Mouse (Mus musculus) forebrain, embryonic 12.5 days (tissue): Measurements from ENCODE around the gene Nprl2. TPM values are rescaled to one million over a fixed set of nuclear protein-coding genes. Genes with fewer than 3 reads are reported as not detected.

ENCODE experiments used
- ATAC-seq: fragments of 200-750 bp; cut with Nextera tagmentation; 2 replicates; pipeline ENCODE4 v1.8.0; 2017; ENCODE audit warnings: moderate TSS enrichment; ENCODE audit not compliant: low FRiP score
- H3K27ac ChIP-seq: fragments of 300-500 bp; sonication (generic); 2 replicates; pipeline ENCODE4 v1.5.1; 2016; ENCODE audit warnings: mild to moderate bottlenecking
- H3K27me3 ChIP-seq: fragments of 300-500 bp; sonication (generic); 2 replicates; pipeline ENCODE4 v1.6.1; 2016; ENCODE audit warnings: mild to moderate bottlenecking
- H3K36me3 ChIP-seq: fragments of 300-500 bp; sonication (generic); replicated peaks from 2 replicates; pipeline ENCODE4 v1.6.1; 2016; ENCODE audit warnings: mild to moderate bottlenecking
- H3K4me1 ChIP-seq: fragments of 300-500 bp; sonication (generic); 2 replicates; pipeline ENCODE4 v1.6.1; 2016
- H3K4me2 ChIP-seq: fragments of 300-500 bp; sonication (generic); 2 replicates; pipeline ENCODE4 v1.6.1; 2016; ENCODE audit warnings: mild to moderate bottlenecking, moderate library complexity
- H3K4me3 ChIP-seq: fragments of 300-500 bp; sonication (generic); replicated peaks from 2 replicates; pipeline ENCODE4 v1.5.1; 2016; ENCODE audit warnings: mild to moderate bottlenecking
- H3K9ac ChIP-seq: fragments of 300-500 bp; sonication (generic); 2 replicates; pipeline ENCODE4 v1.6.1; 2016; ENCODE audit warnings: mild to moderate bottlenecking
- H3K9me3 ChIP-seq: fragments of 300-500 bp; sonication (generic); 2 replicates; pipeline ENCODE4 v1.6.1; 2016
- WGBS: fragments of 180-500 bp; shearing (Covaris S2); methylation state at CpG from one replicate; pipeline ENCODE4 v1.1.7; 2016; 5-methylcytosine and 5-hydroxymethylcytosine counted together
- polyA plus RNA-seq: library from polyadenylated mRNA; unstranded; fragments of >200 nt; fragmentation: Nextera tagmentation; extraction: Ambion mirVana; gene quantifications from 2 replicates; pipeline ENCODE4 v1.2.1, GENCODE M21; 2016

The Nprl2 gene
- 43.1 and 46.3 TPM in 2 replicates for polyA plus RNA-seq

GRCm38 (mm10) chr9:107541474-107542351 is at the start of gene Nprl2, which contains the start of gene Cyb561d2:
Gene Nprl2 (plus strand): TSS chr9:107542226.
Gene Cyb561d2 (minus strand): TSS chr9:107542193.
- Histone ChIP-seq H3K9ac (peak within 1 kb of the TSS; percentile 74), H3K27ac (peak within 1 kb of the TSS; percentile 31; the same call in 1 of the 2 replicates), H3K4me1 (peaks cover 41% of the 10 kb centered on the region), H3K27me3 (no peaks in the 10 kb centered on the region), H3K36me3 (peaks cover 49% of the 10 kb centered on the region), H3K4me2 (peak within 1 kb of the TSS; percentile 94), H3K9me3 (no peaks in the 10 kb centered on the region), H3K4me3 (peak within 1 kb of the TSS; percentile 65)
- 1% methylated on average over 46 of the region's 46 CpGs for WGBS
- peak; percentile 90 for ATAC-seq

GRCm38 (mm10) chr9:107493511-107493910 is 48.5 kb upstream of the Nprl2 start:
- Histone ChIP-seq H3K4me1 (peaks cover 22% of the 10 kb centered on the region), H3K9me3 (no peaks in the 10 kb centered on the region), H3K27me3 (0 out of 2 replicates have a peak, but pooled peaks cover 6% of the 10 kb centered on the region), H3K9ac (no peak overlapping the region), H3K4me3 (no peak overlapping the region), H3K27ac (no peak overlapping the region), H3K4me2 (no peak overlapping the region), H3K36me3 (peaks cover 3% of the 10 kb centered on the region; the same call in 1 of the 2 replicates)
- 56% methylated on average over 1 of the region's 1 CpGs for WGBS
- no peak for ATAC-seq

GRCm38 (mm10) chr9:107494238-107494637 is 47.8 kb upstream of the Nprl2 start:
- 0 out of 2 replicates have a peak, but pooled peaks cover 6% of the 10 kb centered on the region for H3K27me3 ChIP-seq
- H3K36me3 ChIP-seq: peaks cover 3% of the 10 kb centered on the region; the same call in 1 of the 2 replicates
- no peak overlapping the region; the same call in 1 of the 2 replicates for H3K27ac ChIP-seq
- ATAC-seq: 0 out of 2 replicates have a peak, but pooled peaks have one; percentile 22
- no peak overlapping the region; the same call in 1 of the 2 replicates for H3K4me2 ChIP-seq
- 19% methylated on average over 12 of the region's 12 CpGs for WGBS
- H3K9ac ChIP-seq: no peak overlapping the region
- H3K4me1 ChIP-seq: peaks cover 22% of the 10 kb centered on the region
- no peak overlapping the region for H3K4me3 ChIP-seq
- H3K9me3 ChIP-seq: no peaks in the 10 kb centered on the region

GRCm38 (mm10) chr9:107496359-107496758 is 45.7 kb upstream of the Nprl2 start:
- H3K27ac ChIP-seq: no peak overlapping the region
- ATAC-seq: no peak
- no peak overlapping the region for H3K9ac ChIP-seq
- no peaks in the 10 kb centered on the region for H3K9me3 ChIP-seq
- H3K36me3 ChIP-seq: peaks cover 3% of the 10 kb centered on the region; the same call in 1 of the 2 replicates
- H3K27me3 ChIP-seq: 0 out of 2 replicates have a peak, but pooled peaks cover 6% of the 10 kb centered on the region
- peaks cover 22% of the 10 kb centered on the region for H3K4me1 ChIP-seq
- 90% methylated on average over 3 of the region's 3 CpGs for WGBS
- no peak overlapping the region for H3K4me2 ChIP-seq
- no peak overlapping the region for H3K4me3 ChIP-seq

- no peak overlapping the region for H3K4me2 ChIP-seq
- no peak overlapping the region for H3K9ac ChIP-seq
- WGBS: 93% methylated on average over 3 of the region's 3 CpGs
- no peak overlapping the region for H3K4me3 ChIP-seq
- no peak for ATAC-seq
- peaks cover 3% of the 10 kb centered on the region; the same call in 1 of the 2 replicates for H3K36me3 ChIP-seq
- no peak overlapping the region for H3K27ac ChIP-seq
- H3K9me3 ChIP-seq: no peaks in the 10 kb centered on the region
- H3K27me3 ChIP-seq: 0 out of 2 replicates have a peak, but pooled peaks cover 6% of the 10 kb centered on the region
- peaks cover 22% of the 10 kb centered on the region for H3K4me1 ChIP-seq
Measured at GRCm38 (mm10) chr9:107500708-107501286, 41.2 kb upstream of the Nprl2 start.

- Histone ChIP-seq H3K27me3 (0 out of 2 replicates have a peak, but pooled peaks cover 6% of the 10 kb centered on the region), H3K4me1 (peaks cover 31% of the 10 kb centered on the region), H3K36me3 (peaks cover 3% of the 10 kb centered on the region; the same call in 1 of the 2 replicates), H3K4me2 (no peak overlapping the region), H3K9me3 (no peaks in the 10 kb centered on the region), H3K27ac (0 out of 2 replicates have a peak overlapping the region, but pooled peaks have one; percentile 0), H3K4me3 (no peak overlapping the region), H3K9ac (no peak overlapping the region)
- no peak for ATAC-seq
- 88% methylated on average over 12 of the region's 12 CpGs for WGBS
Measured at GRCm38 (mm10) chr9:107502131-107502846, 39.7 kb upstream of the Nprl2 start.

GRCm38 (mm10) chr9:107504662-107505537 is 37.1 kb upstream of the Nprl2 start:
- no peaks in the 10 kb centered on the region for H3K9me3 ChIP-seq
- WGBS: 64% methylated on average over 19 of the region's 19 CpGs
- H3K9ac ChIP-seq: no peak overlapping the region
- ATAC-seq: no peak
- H3K27ac ChIP-seq: peak overlapping the region; percentile 71
- no peak overlapping the region for H3K4me2 ChIP-seq
- no peaks in the 10 kb centered on the region for H3K36me3 ChIP-seq
- peaks cover 56% of the 10 kb centered on the region for H3K4me1 ChIP-seq
- no peak overlapping the region for H3K4me3 ChIP-seq
- H3K27me3 ChIP-seq: 0 out of 2 replicates have a peak, but pooled peaks cover 3% of the 10 kb centered on the region

GRCm38 (mm10) chr9:107508266-107508665 is 33.8 kb upstream of the Nprl2 start:
- Histone ChIP-seq H3K4me3 (no peak overlapping the region), H3K4me2 (no peak overlapping the region), H3K27ac (peak overlapping the region; percentile 58), H3K4me1 (peaks cover 85% of the 10 kb centered on the region), H3K36me3 (no peaks in the 10 kb centered on the region), H3K27me3 (0 out of 2 replicates have a peak, but pooled peaks cover 3% of the 10 kb centered on the region), H3K9me3 (no peaks in the 10 kb centered on the region), H3K9ac (no peak overlapping the region)
- WGBS: 47% methylated on average over 10 of the region's 10 CpGs
- ATAC-seq: peak; percentile 24

GRCm38 (mm10) chr9:107510384-107511100 is 31.5 kb upstream of the Nprl2 start:
- Histone ChIP-seq H3K4me3 (no peak overlapping the region), H3K9me3 (no peaks in the 10 kb centered on the region), H3K27me3 (0 out of 2 replicates have a peak, but pooled peaks cover 3% of the 10 kb centered on the region), H3K4me2 (no peak overlapping the region), H3K9ac (no peak overlapping the region), H3K4me1 (peaks cover 70% of the 10 kb centered on the region), H3K36me3 (no peaks in the 10 kb centered on the region), H3K27ac (peak overlapping the region; percentile 71)
- WGBS: 91% methylated on average over 14 of the region's 14 CpGs
- no peak for ATAC-seq

- Histone ChIP-seq H3K36me3 (no peaks in the 10 kb centered on the region), H3K4me1 (peaks cover 66% of the 10 kb centered on the region), H3K27me3 (0 out of 2 replicates have a peak, but pooled peaks cover 3% of the 10 kb centered on the region), H3K9me3 (no peaks in the 10 kb centered on the region), H3K4me2 (no peak overlapping the region), H3K4me3 (no peak overlapping the region), H3K9ac (no peak overlapping the region), H3K27ac (peak overlapping the region; percentile 71)
- 40% methylated on average over 8 of the region's 8 CpGs for WGBS
- ATAC-seq: no peak
Measured at GRCm38 (mm10) chr9:107511436-107511835, 30.6 kb upstream of the Nprl2 start.
